Mouse (Mus musculus): ENCODE results near the gene Urb1. TPM values are rescaled to one million over a fixed set of nuclear protein-coding genes. Genes with fewer than 3 reads are reported as not detected.

Gene Urb1
- polyA plus RNA-seq, 1 experiment from 2014 or later, result 3.7 TPM

DNA sequence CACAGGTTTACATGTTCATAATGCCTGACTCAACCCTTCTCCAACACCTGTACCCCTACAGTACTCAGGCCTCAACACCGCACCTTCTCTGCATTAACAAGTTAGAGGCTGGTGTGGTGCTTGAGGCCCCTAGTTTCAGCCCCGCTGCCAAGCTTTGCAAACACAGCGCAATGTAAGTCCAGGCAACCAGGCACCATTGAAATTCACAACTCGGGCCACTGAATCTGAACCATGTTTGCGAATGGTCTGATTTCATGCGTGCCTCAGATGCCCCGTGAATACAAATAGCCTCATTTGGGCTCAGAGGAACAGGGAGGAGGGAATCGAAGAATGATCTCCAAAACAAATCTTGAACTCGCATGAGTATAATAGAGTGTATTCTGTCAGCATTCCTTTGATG lies 32.0 kb upstream of the Urb1 start:
- no peak for ATAC-seq (ENCODE audit: low read depth)
- no peaks in the 10 kb centered on the region for H3K36me3 ChIP-seq (ENCODE audit: control insufficient read depth, insufficient read depth)
- no peaks in the 10 kb centered on the region; the same call in none of the 2 replicates for H3K27me3 ChIP-seq (ENCODE audit: control insufficient read depth, insufficient read depth, low read depth, low read length)
- H3K27ac ChIP-seq (ENCODE audit: low read length), result no peak overlapping the region
- H3K9ac ChIP-seq (ENCODE audit: low read depth, low read length), result no peak overlapping the region
- H3K4me1 ChIP-seq (ENCODE audit: control insufficient read depth, low read depth, low read length), result no peaks in the 10 kb centered on the region
- H3K4me2 ChIP-seq (ENCODE audit: low read depth, low read length), result no peak overlapping the region
- no peaks in the 10 kb centered on the region for H3K9me3 ChIP-seq (replicated peaks; ENCODE audit: control insufficient read depth, low read length)
- H3K4me3 ChIP-seq (ENCODE audit: low read depth, low read length), result no peak overlapping the region
- WGBS (ENCODE audit: insufficient replicate concordance), result 69% methylated on average over 9 of the region's 9 CpGs

DNA sequence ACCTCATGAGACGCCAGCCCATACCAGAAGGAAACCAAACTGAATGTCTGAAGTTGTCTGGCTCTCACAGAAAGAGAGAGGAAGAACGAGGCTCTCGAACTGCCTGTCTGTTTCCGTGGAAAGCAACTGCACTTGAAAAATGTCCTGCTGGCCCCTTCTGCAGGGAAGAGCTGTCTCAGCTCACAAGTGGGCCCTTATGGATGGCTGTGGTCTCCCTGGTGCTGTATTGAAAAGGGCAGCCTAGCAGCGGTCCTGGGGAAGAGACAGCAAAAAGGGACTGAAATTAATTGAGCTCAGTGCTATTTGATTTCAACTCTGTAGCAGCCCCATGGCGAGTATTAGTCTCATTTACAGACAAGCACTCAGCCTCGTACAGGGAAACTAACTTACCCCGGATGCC lies 27.2 kb upstream of the Urb1 start:
- Histone ChIP-seq H3K4me2 (ENCODE audit: low read depth, low read length) (no peak overlapping the region), H3K36me3 (ENCODE audit: control insufficient read depth, insufficient read depth) (no peaks in the 10 kb centered on the region), H3K27ac (ENCODE audit: low read length) (no peak overlapping the region), H3K9me3 (replicated peaks; ENCODE audit: control insufficient read depth, low read length) (no peaks in the 10 kb centered on the region), H3K27me3 (ENCODE audit: control insufficient read depth, insufficient read depth, low read depth, low read length) (peaks cover 27% of the 10 kb centered on the region), H3K4me3 (ENCODE audit: low read depth, low read length) (no peak overlapping the region), H3K9ac (ENCODE audit: low read depth, low read length) (no peak overlapping the region), H3K4me1 (ENCODE audit: control insufficient read depth, low read depth, low read length) (no peaks in the 10 kb centered on the region)
- 55% methylated on average over 8 of the region's 8 CpGs for WGBS (ENCODE audit: insufficient replicate concordance)
- ATAC-seq (ENCODE audit: low read depth), result no peak

DNA sequence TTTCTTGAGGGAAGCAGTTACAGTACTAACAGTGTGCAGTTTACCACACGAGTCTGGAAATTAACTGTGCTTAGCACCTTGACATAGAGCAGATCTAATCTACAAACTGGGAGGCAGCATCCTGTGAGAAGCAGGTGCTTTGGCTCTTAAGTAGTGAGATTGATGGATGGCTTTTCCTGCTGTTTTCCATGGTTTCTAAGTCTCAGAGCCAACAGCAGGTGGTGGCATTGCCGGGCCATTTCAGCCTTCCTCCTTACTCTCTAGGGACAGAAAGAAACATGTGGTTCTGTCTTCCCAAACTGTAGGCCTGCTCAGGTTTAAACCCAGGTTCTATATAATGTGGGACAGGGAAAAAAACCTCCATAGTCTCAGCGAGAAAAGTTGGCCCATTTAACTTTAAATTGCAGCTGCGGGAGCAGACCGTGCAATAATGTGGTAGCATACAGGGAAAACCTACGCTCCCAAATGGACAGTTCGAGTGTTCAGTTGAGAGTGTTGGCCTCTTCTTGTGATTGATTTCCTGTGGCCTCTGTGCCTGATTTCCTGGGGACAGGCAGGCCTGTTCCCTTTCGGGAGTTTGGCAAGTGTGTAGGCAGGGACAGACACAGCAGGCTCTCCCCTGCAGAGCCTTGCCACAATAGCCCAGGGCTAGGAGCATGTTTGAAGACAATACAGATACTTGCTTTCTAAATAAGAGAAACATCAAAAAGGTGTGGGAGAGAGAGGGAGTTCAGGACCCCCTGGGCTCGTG lies 23.0 kb upstream of the Urb1 start:
- H3K4me3 ChIP-seq (ENCODE audit: low read depth, low read length), result no peak overlapping the region
- no peak for ATAC-seq (ENCODE audit: low read depth)
- H3K9ac ChIP-seq (ENCODE audit: low read depth, low read length), result no peak overlapping the region
- 40% methylated on average over 9 of the region's 9 CpGs for WGBS (ENCODE audit: insufficient replicate concordance)
- peaks cover 27% of the 10 kb centered on the region for H3K4me1 ChIP-seq (ENCODE audit: control insufficient read depth, low read depth, low read length)
- no peaks in the 10 kb centered on the region for H3K9me3 ChIP-seq (replicated peaks; ENCODE audit: control insufficient read depth, low read length)
- H3K36me3 ChIP-seq (ENCODE audit: control insufficient read depth, insufficient read depth), result no peaks in the 10 kb centered on the region
- no peak overlapping the region for H3K27ac ChIP-seq (ENCODE audit: low read length)
- no peak overlapping the region for H3K4me2 ChIP-seq (ENCODE audit: low read depth, low read length)
- H3K27me3 ChIP-seq (ENCODE audit: control insufficient read depth, insufficient read depth, low read depth, low read length), result peaks cover 56% of the 10 kb centered on the region

DNA sequence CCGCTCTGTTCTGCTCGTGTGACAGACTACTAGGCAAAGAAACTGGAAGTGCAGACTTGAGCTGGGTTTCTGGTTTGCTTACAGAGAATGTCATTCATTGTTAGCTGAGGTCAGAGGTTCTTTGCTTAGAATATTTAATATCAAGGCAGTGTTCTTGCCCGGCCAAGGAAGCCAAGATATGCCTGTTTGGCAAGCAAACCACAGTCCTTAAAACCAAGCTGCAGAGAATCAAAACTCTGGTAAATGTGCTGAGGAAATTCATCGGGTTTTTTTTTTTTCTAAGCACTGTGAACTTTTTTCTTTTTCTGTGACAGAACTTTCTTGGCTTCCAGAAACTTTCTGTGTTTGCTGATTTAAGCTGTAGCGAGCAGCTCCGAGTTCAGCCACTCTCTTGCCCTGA lies 22.3 kb upstream of the Urb1 start:
- Histone ChIP-seq H3K36me3 (ENCODE audit: control insufficient read depth, insufficient read depth) (no peaks in the 10 kb centered on the region), H3K4me3 (ENCODE audit: low read depth, low read length) (no peak overlapping the region), H3K27ac (ENCODE audit: low read length) (no peak overlapping the region), H3K9me3 (replicated peaks; ENCODE audit: control insufficient read depth, low read length) (no peaks in the 10 kb centered on the region), H3K27me3 (ENCODE audit: control insufficient read depth, insufficient read depth, low read depth, low read length) (peaks cover 56% of the 10 kb centered on the region), H3K9ac (ENCODE audit: low read depth, low read length) (no peak overlapping the region), H3K4me1 (ENCODE audit: control insufficient read depth, low read depth, low read length) (peaks cover 27% of the 10 kb centered on the region), H3K4me2 (ENCODE audit: low read depth, low read length) (no peak overlapping the region)
- no peak for ATAC-seq (ENCODE audit: low read depth)
- WGBS (ENCODE audit: insufficient replicate concordance), result 50% methylated on average over 6 of the region's 6 CpGs

DNA sequence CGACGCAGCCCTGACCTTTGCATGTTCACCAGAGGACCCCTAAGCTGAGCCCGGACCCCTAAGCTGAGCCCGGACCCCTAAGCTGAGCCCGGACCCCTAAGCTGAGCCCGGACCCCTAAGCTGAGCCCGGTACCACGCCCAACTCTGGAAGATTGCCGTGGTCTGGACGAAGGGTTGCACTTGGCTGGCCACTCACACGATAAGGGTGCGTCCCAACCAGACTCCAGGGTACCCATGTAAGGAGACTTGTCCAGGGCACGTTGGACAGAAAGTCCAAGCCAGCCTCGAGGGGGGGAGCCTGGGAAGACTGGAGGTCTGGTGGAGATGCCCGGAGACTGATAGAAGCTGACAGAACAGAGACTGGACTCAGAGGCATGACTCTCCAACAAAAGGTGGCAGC lies 21.5 kb upstream of the Urb1 start:
- H3K9me3 ChIP-seq (replicated peaks; ENCODE audit: control insufficient read depth, low read length), result no peaks in the 10 kb centered on the region
- ATAC-seq (ENCODE audit: low read depth), result no peak
- peak overlapping the region; percentile 97; the same call in 1 of the 2 replicates for H3K4me2 ChIP-seq (ENCODE audit: low read depth, low read length)
- H3K27ac ChIP-seq (ENCODE audit: low read length), result no peak overlapping the region
- H3K36me3 ChIP-seq (ENCODE audit: control insufficient read depth, insufficient read depth), result no peaks in the 10 kb centered on the region
- H3K9ac ChIP-seq (ENCODE audit: low read depth, low read length), result no peak overlapping the region
- 21% methylated on average over 15 of the region's 15 CpGs for WGBS (ENCODE audit: insufficient replicate concordance)
- peaks cover 27% of the 10 kb centered on the region for H3K4me1 ChIP-seq (ENCODE audit: control insufficient read depth, low read depth, low read length)
- peak overlapping the region; percentile 69 for H3K4me3 ChIP-seq (ENCODE audit: low read depth, low read length)
- peaks cover 56% of the 10 kb centered on the region for H3K27me3 ChIP-seq (ENCODE audit: control insufficient read depth, insufficient read depth, low read depth, low read length)

DNA sequence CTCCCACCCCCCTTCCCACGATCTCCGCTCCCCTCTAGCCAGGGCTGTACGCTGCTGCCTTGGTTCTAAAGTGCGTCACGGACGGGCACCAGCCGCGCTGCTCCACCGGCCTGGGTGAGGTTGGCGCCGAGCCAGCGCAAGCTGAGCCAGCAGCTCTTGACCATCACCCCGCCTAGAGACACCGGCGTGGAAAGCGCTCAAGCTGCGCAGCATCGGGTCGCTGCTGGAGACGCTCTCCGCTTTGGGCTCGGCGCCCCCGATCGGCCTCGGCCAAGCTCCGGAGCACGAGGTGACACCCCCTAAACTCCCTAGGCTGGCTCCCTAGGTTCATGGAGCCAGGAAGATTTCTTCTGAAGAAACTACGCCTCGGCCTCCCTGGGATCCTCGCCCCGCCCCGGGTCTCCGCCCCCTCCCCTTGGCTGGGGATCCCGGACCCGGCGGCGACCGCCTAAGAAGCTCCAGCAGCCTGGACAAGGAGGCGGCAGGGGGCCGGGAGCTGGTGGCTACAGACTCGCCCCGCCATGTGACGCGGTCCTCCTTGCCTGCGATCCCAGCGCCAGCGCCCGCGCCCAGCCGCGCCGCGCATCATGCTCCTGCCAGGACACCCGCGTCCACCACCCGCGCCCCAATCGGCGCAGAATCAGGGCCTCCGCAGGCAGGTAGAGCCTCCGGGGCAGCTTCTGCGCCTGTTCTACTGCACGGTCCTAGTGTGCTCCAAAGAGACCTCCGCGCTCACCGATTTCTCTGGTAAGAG lies 20.6 kb upstream of the Urb1 start:
- H3K4me3 ChIP-seq (ENCODE audit: low read depth, low read length), result peak overlapping the region; percentile 69
- H3K36me3 ChIP-seq (ENCODE audit: control insufficient read depth, insufficient read depth), result no peaks in the 10 kb centered on the region
- H3K9ac ChIP-seq (ENCODE audit: low read depth, low read length), result peak overlapping the region; percentile 74
- 1% methylated on average over 67 of the region's 67 CpGs for WGBS (ENCODE audit: insufficient replicate concordance)
- H3K9me3 ChIP-seq (replicated peaks; ENCODE audit: control insufficient read depth, low read length), result no peaks in the 10 kb centered on the region
- peaks cover 54% of the 10 kb centered on the region for H3K27me3 ChIP-seq (ENCODE audit: control insufficient read depth, insufficient read depth, low read depth, low read length)
- H3K27ac ChIP-seq (ENCODE audit: low read length), result peak overlapping the region; percentile 79
- H3K4me1 ChIP-seq (ENCODE audit: control insufficient read depth, low read depth, low read length), result peaks cover 27% of the 10 kb centered on the region
- ATAC-seq (ENCODE audit: low read depth), result peak; percentile 65
- peak overlapping the region; percentile 97 for H3K4me2 ChIP-seq (ENCODE audit: low read depth, low read length)

DNA sequence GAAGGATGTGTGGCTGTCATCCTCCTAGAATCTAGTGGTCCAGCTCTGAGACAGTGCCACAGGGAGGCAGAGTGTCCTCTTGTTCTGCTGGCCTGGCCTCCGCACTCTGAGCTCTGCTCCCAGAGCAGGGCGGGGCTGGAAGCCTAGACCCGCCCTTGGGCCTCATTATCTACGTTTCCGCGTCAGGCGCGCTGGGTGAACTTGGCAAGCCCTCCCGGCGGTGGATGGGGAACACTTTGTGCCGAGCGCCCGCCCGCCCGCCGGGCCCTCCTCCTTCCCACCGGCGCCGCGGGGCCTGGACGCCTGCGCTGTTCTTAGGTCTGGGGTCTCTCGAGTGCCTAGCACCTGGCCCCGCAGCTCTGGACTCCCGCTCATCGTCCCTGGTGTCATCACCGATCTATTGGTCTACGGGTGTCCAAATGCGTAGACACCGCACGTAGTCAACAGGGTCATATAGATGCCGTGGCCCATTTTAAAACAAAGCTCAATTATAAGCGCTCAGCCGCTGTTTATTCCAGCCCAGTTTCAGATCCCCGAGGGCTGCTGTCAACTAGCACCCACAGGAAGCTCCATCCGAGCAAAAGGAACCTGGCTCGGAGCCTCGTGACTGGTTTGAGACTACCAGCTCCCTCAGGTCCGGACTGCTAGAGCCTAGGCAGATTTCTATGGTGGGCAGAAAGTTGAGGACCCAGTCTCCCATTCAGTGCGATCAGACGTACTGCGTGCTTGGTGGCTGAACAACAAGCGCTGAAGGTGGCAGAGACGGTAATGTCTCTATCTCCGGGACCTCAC lies 19.9 kb upstream of the Urb1 start:
- Histone ChIP-seq H3K4me2 (ENCODE audit: low read depth, low read length) (peak overlapping the region; percentile 97), H3K9ac (ENCODE audit: low read depth, low read length) (peak overlapping the region; percentile 74), H3K9me3 (replicated peaks; ENCODE audit: control insufficient read depth, low read length) (no peaks in the 10 kb centered on the region), H3K36me3 (ENCODE audit: control insufficient read depth, insufficient read depth) (no peaks in the 10 kb centered on the region), H3K27ac (ENCODE audit: low read length) (peak overlapping the region; percentile 79), H3K4me3 (ENCODE audit: low read depth, low read length) (peak overlapping the region; percentile 69), H3K27me3 (ENCODE audit: control insufficient read depth, insufficient read depth, low read depth, low read length) (peaks cover 53% of the 10 kb centered on the region), H3K4me1 (ENCODE audit: control insufficient read depth, low read depth, low read length) (peaks cover 27% of the 10 kb centered on the region)
- under 1% methylated on average over 45 of the region's 45 CpGs for WGBS (ENCODE audit: insufficient replicate concordance)
- peak; percentile 96 for ATAC-seq (ENCODE audit: low read depth)

DNA sequence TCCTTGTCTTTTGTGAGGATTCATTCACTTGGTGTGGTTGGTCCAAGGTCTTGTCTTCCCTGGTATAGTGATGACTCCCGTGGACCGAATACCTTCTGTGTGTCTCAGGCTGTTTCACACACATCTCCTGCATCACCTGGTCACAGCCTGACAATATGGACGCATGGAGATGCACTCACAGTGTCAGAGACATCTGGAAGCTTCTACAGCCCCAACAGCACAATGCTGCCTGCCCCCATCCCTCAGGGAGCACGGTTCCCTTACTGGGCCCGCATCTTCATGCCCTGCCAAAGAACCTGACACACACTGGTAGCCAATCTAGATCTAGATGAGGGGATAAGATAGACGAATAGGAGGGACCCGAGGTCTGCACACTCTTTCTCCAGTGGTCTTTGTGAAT lies 18.9 kb upstream of the Urb1 start:
- H3K36me3 ChIP-seq (ENCODE audit: control insufficient read depth, insufficient read depth), result no peaks in the 10 kb centered on the region
- H3K27ac ChIP-seq (ENCODE audit: low read length), result 0 out of 2 replicates have a peak overlapping the region, but pooled peaks have one; percentile 79
- peak overlapping the region; percentile 97 for H3K4me2 ChIP-seq (ENCODE audit: low read depth, low read length)
- H3K9ac ChIP-seq (ENCODE audit: low read depth, low read length), result no peak overlapping the region
- H3K9me3 ChIP-seq (replicated peaks; ENCODE audit: control insufficient read depth, low read length), result no peaks in the 10 kb centered on the region
- H3K4me1 ChIP-seq (ENCODE audit: control insufficient read depth, low read depth, low read length), result peaks cover 27% of the 10 kb centered on the region
- H3K4me3 ChIP-seq (ENCODE audit: low read depth, low read length), result no peak overlapping the region
- 64% methylated on average over 7 of the region's 7 CpGs for WGBS (ENCODE audit: insufficient replicate concordance)
- no peak for ATAC-seq (ENCODE audit: low read depth)
- H3K27me3 ChIP-seq (ENCODE audit: control insufficient read depth, insufficient read depth, low read depth, low read length), result peaks cover 47% of the 10 kb centered on the region
